Mouse (Mus musculus) forebrain, embryonic 15.5 days (tissue): ENCODE results near the gene Pou2f3. TPM values are rescaled to one million over a fixed set of nuclear protein-coding genes. Genes with fewer than 3 reads are reported as not detected.

Source experiments
- ATAC-seq: fragments of 200-750 bp; cut with Nextera tagmentation; replicated peaks from 2 replicates; pipeline ENCODE4 v1.8.0; 2017; ENCODE audit warnings: mild to moderate bottlenecking, moderate TSS enrichment, moderate library complexity
- H3K27ac ChIP-seq: fragments of 300-500 bp; sonication (generic); replicated peaks from 2 replicates; pipeline ENCODE4 v1.5.1; 2015; ENCODE audit warnings: mild to moderate bottlenecking, inconsistent platforms
- H3K27me3 ChIP-seq: fragments of 300-500 bp; sonication (generic); 2 replicates; pipeline ENCODE4 v1.6.1; 2015; ENCODE audit warnings: inconsistent platforms
- H3K36me3 ChIP-seq: fragments of 300-500 bp; sonication (generic); 2 replicates; pipeline ENCODE4 v1.6.1; 2015; ENCODE audit warnings: mild to moderate bottlenecking, inconsistent platforms
- H3K4me1 ChIP-seq: fragments of 300-500 bp; sonication (generic); 2 replicates; pipeline ENCODE4 v1.6.1; 2015; ENCODE audit warnings: inconsistent platforms
- H3K4me2 ChIP-seq: fragments of 300-500 bp; sonication (generic); replicated peaks from 2 replicates; pipeline ENCODE4 v1.6.1; 2015; ENCODE audit warnings: mild to moderate bottlenecking, inconsistent platforms
- H3K4me3 ChIP-seq: fragments of 300-500 bp; sonication (generic); 2 replicates; pipeline ENCODE4 v1.5.1; 2015; ENCODE audit warnings: mild to moderate bottlenecking, inconsistent platforms
- H3K9ac ChIP-seq: fragments of 300-500 bp; sonication (generic); replicated peaks from 2 replicates; pipeline ENCODE4 v1.6.1; 2015; ENCODE audit warnings: mild to moderate bottlenecking, inconsistent platforms
- H3K9me3 ChIP-seq: fragments of 300-500 bp; sonication (generic); 2 replicates; pipeline ENCODE4 v1.6.1; 2016; ENCODE audit warnings: inconsistent platforms
- WGBS: fragments of 180-500 bp; shearing (Covaris S2); methylation state at CpG from one replicate; pipeline ENCODE4 v1.1.7; 2015; ENCODE audit warnings: mixed read lengths; 5-methylcytosine and 5-hydroxymethylcytosine counted together
- polyA plus RNA-seq: library from polyadenylated mRNA; unstranded; fragments of >200 nt; fragmentation: Nextera tagmentation; extraction: Ambion mirVana; gene quantifications from 2 replicates; pipeline ENCODE4 v1.2.1, GENCODE M21; 2015

The Pou2f3 gene
- polyA plus RNA-seq, 1 experiment from 2014 or later: not detected

DNA sequence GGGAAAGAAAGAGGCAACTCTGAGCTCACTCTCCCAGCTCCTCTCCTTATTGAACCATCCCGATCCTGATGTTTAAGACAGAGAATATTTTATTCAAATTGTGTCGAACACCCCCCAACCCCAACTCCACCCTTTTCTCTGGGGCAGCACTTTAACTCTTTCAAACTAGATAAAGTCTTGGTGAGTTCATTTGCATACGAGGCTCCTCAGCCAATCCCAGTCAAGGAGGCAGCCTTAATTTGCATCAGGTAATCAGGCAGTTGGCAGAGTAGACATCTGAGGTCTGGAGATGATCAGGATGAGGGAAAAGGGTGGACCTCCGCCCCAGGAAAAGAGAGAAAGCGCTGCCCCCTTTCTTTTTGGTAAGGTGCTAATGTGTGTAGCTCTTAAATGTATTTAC is 10.0 kb downstream of the Pou2f3 start:
- H3K4me2 ChIP-seq: no peak overlapping the region
- no peaks in the 10 kb centered on the region for H3K9me3 ChIP-seq
- H3K9ac ChIP-seq: no peak overlapping the region
- H3K4me1 ChIP-seq: peaks cover 6% of the 10 kb centered on the region; the same call in 1 of the 2 replicates
- H3K36me3 ChIP-seq: no peaks in the 10 kb centered on the region
- H3K27ac ChIP-seq: no peak overlapping the region
- peaks cover 17% of the 10 kb centered on the region for H3K27me3 ChIP-seq
- H3K4me3 ChIP-seq: no peak overlapping the region
- ATAC-seq: no peak
- 10% methylated on average over 5 of the region's 5 CpGs for WGBS

- Histone ChIP-seq H3K36me3 (no peaks in the 10 kb centered on the region), H3K27me3 (no peaks in the 10 kb centered on the region), H3K4me3 (no peak overlapping the region), H3K27ac (no peak overlapping the region), H3K9ac (no peak overlapping the region), H3K4me1 (peaks cover 2% of the 10 kb centered on the region), H3K4me2 (no peak overlapping the region), H3K9me3 (no peaks in the 10 kb centered on the region)
- WGBS: 24% methylated on average over 9 of the region's 9 CpGs
- no peak for ATAC-seq
These were observed 16.2 kb downstream of the Pou2f3 start for GRCm38 (mm10) chr9:43194001-43194400.

DNA sequence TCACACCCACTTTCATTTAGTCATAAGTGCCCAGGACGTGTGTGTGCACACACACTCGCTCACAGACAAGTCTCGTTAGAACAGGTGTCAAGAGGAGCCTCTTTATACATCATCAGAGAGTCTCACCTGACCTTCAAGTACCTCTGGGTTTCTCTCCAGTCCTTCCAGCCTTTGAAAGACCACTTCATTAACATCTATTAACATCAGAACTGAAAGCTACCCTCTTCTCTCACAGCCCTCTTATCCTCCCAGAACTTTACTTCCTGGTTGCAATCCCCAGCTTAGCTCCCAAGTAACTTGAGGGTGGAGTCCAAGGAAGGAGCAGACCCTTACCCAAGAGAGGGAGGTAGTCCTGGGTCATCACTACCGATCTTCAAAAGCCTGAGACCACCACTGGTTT is 18.6 kb downstream of the Pou2f3 start:
- Histone ChIP-seq H3K9me3 (no peaks in the 10 kb centered on the region), H3K4me2 (no peak overlapping the region), H3K27ac (no peak overlapping the region), H3K36me3 (no peaks in the 10 kb centered on the region), H3K27me3 (no peaks in the 10 kb centered on the region), H3K9ac (no peak overlapping the region), H3K4me3 (no peak overlapping the region), H3K4me1 (peaks cover 11% of the 10 kb centered on the region)
- WGBS: 53% methylated on average over 4 of the region's 4 CpGs
- ATAC-seq: no peak

GRCm38 (mm10) chr9:43189021-43189356 is 21.2 kb downstream of the Pou2f3 start:
- Histone ChIP-seq H3K4me2 (no peak overlapping the region), H3K9ac (no peak overlapping the region), H3K9me3 (no peaks in the 10 kb centered on the region), H3K4me1 (peaks cover 11% of the 10 kb centered on the region), H3K36me3 (no peaks in the 10 kb centered on the region), H3K27ac (no peak overlapping the region), H3K27me3 (no peaks in the 10 kb centered on the region), H3K4me3 (no peak overlapping the region)
- WGBS: 50% methylated on average over 3 of the region's 3 CpGs
- ATAC-seq: no peak

- peaks cover 11% of the 10 kb centered on the region for H3K4me1 ChIP-seq
These were observed 21.7 kb downstream of the Pou2f3 start for GRCm38 (mm10) chr9:43188309-43189020.

GRCm38 (mm10) chr9:43179614-43180013 is 30.6 kb downstream of the Pou2f3 start:
- Histone ChIP-seq H3K4me2 (no peak overlapping the region), H3K9ac (no peak overlapping the region), H3K4me1 (no peaks in the 10 kb centered on the region), H3K27ac (no peak overlapping the region), H3K4me3 (no peak overlapping the region), H3K36me3 (no peaks in the 10 kb centered on the region), H3K27me3 (no peaks in the 10 kb centered on the region), H3K9me3 (no peaks in the 10 kb centered on the region)
- ATAC-seq: no peak
- WGBS: 77% methylated on average over 5 of the region's 5 CpGs

More at GRCm38 (mm10) chr9:43188309-43189020, 21.7 kb downstream of the Pou2f3 start:
- Histone ChIP-seq H3K4me3 (no peak overlapping the region), H3K36me3 (no peaks in the 10 kb centered on the region), H3K4me2 (no peak overlapping the region), H3K9me3 (no peaks in the 10 kb centered on the region), H3K9ac (no peak overlapping the region), H3K27ac (no peak overlapping the region), H3K27me3 (no peaks in the 10 kb centered on the region)
- ATAC-seq: 0 out of 2 replicates have a peak, but pooled peaks have one; percentile 41
- 61% methylated on average over 12 of the region's 12 CpGs for WGBS

GRCm38 (mm10) chr9:43178172-43178571 is 32.0 kb downstream of the Pou2f3 start:
- Histone ChIP-seq H3K9ac (no peak overlapping the region), H3K4me3 (no peak overlapping the region), H3K27ac (no peak overlapping the region), H3K9me3 (no peaks in the 10 kb centered on the region), H3K27me3 (no peaks in the 10 kb centered on the region), H3K4me2 (no peak overlapping the region), H3K36me3 (no peaks in the 10 kb centered on the region), H3K4me1 (no peaks in the 10 kb centered on the region)
- no peak for ATAC-seq
- 63% methylated on average over 7 of the region's 7 CpGs for WGBS

DNA sequence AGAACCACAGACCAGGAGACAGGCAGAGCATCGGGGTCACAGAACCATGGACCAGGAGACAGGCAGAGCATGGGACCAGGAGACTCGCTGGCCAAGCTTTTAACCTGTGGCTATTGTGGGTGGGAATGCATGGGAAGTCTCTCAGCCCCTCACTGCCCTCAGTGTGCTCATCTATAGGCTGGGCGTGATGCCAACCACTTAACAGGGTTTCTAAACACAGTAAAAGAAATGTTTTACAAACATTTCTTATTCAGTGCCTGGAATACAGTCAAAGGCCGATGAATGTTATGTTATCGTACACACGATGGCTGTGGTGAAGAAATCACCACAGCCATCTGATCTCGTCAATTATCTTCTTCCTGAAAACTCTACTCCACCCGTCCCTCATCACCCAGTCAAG is 43.1 kb downstream of the Pou2f3 start:
- Histone ChIP-seq H3K9ac (no peak overlapping the region), H3K27ac (no peak overlapping the region), H3K27me3 (no peaks in the 10 kb centered on the region), H3K4me3 (no peak overlapping the region), H3K9me3 (no peaks in the 10 kb centered on the region), H3K36me3 (no peaks in the 10 kb centered on the region), H3K4me2 (no peak overlapping the region), H3K4me1 (no peaks in the 10 kb centered on the region)
- WGBS: 53% methylated on average over 8 of the region's 8 CpGs
- ATAC-seq: no peak

DNA sequence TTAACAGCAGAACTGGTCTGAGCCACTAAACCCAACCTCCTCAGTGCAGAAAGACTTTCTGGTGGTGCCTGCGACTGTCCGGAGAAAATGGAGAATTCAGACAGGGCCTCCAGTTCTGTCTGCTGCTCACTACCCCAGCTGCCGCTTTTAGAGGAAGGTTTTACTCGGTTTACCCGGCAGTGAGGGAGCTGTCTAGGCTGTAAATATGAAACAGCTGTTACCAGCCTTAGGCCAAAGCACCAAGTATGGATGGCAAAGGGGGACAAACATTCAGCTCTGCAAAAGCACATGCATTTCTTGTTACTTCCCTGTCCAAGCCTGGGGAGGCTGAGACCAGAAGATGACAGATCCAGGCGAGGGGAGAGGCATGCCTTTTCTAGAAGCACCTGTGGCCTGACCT is 43.8 kb downstream of the Pou2f3 start:
- H3K4me3 ChIP-seq: no peak overlapping the region
- no peak overlapping the region for H3K4me2 ChIP-seq
- no peak overlapping the region for H3K27ac ChIP-seq
- H3K9ac ChIP-seq: no peak overlapping the region
- no peaks in the 10 kb centered on the region for H3K36me3 ChIP-seq
- WGBS: 79% methylated on average over 6 of the region's 6 CpGs
- H3K9me3 ChIP-seq: no peaks in the 10 kb centered on the region
- H3K4me1 ChIP-seq: no peaks in the 10 kb centered on the region
- no peak for ATAC-seq
- no peaks in the 10 kb centered on the region for H3K27me3 ChIP-seq

- WGBS: 85% methylated on average over 6 of the region's 6 CpGs
- no peak overlapping the region for H3K4me3 ChIP-seq
- no peak overlapping the region for H3K9ac ChIP-seq
- H3K4me1 ChIP-seq: no peaks in the 10 kb centered on the region
- H3K4me2 ChIP-seq: no peak overlapping the region
- H3K27me3 ChIP-seq: no peaks in the 10 kb centered on the region
- ATAC-seq: no peak
- H3K36me3 ChIP-seq: no peaks in the 10 kb centered on the region
- H3K9me3 ChIP-seq: no peaks in the 10 kb centered on the region
- H3K27ac ChIP-seq: no peak overlapping the region
These were observed 54.2 kb downstream of the Pou2f3 start for GRCm38 (mm10) chr9:43155960-43156359.

DNA sequence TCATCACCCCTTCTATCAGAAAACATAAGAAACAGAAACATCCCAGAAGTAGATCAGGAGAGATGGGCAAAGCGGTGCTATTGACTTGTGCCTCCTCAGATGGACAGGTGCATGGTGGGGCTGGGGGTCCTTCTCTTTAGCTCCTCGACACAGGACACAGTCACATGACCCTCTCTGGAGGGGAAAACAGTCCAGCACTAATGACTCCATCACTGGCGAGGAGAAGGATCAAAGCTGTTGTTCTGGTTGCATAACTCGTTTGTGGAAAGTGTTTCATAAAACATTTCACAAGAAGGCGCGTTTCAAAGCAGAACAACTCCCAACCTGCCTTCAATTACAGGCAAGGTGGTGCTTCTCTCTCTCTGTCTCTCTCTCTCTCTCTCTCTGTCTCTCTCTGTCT is 58.4 kb downstream of the Pou2f3 start:
- H3K4me3 ChIP-seq: no peak overlapping the region
- no peak for ATAC-seq
- H3K27me3 ChIP-seq: no peaks in the 10 kb centered on the region
- H3K9ac ChIP-seq: no peak overlapping the region
- peaks cover 8% of the 10 kb centered on the region for H3K4me1 ChIP-seq
- no peak overlapping the region for H3K27ac ChIP-seq
- H3K36me3 ChIP-seq: no peaks in the 10 kb centered on the region
- 69% methylated on average over 6 of the region's 6 CpGs for WGBS
- no peak overlapping the region for H3K4me2 ChIP-seq
- H3K9me3 ChIP-seq: no peaks in the 10 kb centered on the region

- H3K27ac ChIP-seq: no peak overlapping the region
- peaks cover 8% of the 10 kb centered on the region for H3K4me1 ChIP-seq
- H3K36me3 ChIP-seq: no peaks in the 10 kb centered on the region
- ATAC-seq: no peak
- no peak overlapping the region for H3K9ac ChIP-seq
- H3K27me3 ChIP-seq: no peaks in the 10 kb centered on the region
- H3K4me2 ChIP-seq: no peak overlapping the region
- H3K4me3 ChIP-seq: no peak overlapping the region
- no peaks in the 10 kb centered on the region for H3K9me3 ChIP-seq
- 72% methylated on average over 9 of the region's 9 CpGs for WGBS
These were observed 59.2 kb downstream of the Pou2f3 start for GRCm38 (mm10) chr9:43150957-43151356.

DNA sequence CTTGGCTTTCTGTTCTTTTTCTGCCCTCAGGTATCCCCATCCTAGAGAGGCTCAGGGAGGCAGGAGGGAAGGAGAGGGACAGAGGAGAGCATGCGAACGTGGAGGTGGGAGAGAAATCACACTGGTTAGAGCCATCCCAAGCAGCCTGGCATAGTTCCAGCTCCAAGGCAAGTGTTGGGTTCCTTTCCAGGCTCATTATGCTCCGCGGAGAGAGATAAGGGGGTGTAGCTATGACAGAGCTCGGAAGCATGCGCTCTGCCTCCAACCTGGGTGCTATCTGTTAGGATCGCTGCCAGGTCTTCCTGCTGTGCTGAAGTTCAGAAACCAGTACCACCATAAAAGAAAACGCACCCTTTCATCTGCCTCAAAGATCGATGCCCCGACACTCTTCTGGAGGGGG is 60.1 kb downstream of the Pou2f3 start:
- WGBS: 50% methylated on average over 10 of the region's 10 CpGs
- no peak for ATAC-seq
- Histone ChIP-seq H3K9me3 (no peaks in the 10 kb centered on the region), H3K36me3 (no peaks in the 10 kb centered on the region), H3K9ac (no peak overlapping the region), H3K4me3 (no peak overlapping the region), H3K4me2 (peak overlapping the region; percentile 20), H3K4me1 (peaks cover 8% of the 10 kb centered on the region), H3K27me3 (no peaks in the 10 kb centered on the region), H3K27ac (no peak overlapping the region)
